Mouse (Mus musculus): ENCODE data around the gene Gm5129.
A peak's percentile ranks its signal among the peaks of the same experiment; 100 is the strongest.
"Not testable (repeated sequence)": the region's sequence is repeated elsewhere in the genome, so short reads cannot be mapped to it uniquely, and the experiment has no call there.

Gm5129 gene

DNA sequence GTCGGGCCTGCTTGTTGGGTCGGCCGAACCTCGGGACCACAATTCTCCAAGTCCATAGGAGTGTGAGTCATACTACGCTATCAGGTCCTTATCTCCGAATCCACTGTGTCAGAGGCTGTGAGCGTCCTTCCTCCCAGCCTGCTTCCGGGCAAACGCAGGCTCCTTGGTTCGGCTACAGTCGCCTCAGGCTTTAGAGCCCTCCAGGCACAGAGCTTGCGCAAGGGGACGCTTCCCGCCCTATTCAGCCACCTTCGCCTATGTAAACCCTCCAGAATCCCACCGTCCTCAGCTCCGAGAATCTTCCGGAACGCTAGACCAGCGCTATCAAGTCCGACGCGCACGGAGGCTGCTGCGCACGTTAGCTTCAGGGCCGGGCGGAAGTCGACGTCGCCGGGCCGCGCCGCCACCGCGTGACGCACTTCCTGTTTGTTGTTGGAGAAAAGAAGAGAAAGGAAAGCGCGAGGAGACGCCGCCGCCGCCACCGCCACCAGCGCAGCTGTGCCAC, at the start of gene Gm5129, which contains the start of gene Dnajb6:
Gm5129 (minus strand) TSS at position 380 of the 505 bp plus-strand sequence.
Dnajb6 (plus strand) TSS at position 132 of the 505 bp plus-strand sequence.
- DNase-seq: peak; percentile 96

DNA sequence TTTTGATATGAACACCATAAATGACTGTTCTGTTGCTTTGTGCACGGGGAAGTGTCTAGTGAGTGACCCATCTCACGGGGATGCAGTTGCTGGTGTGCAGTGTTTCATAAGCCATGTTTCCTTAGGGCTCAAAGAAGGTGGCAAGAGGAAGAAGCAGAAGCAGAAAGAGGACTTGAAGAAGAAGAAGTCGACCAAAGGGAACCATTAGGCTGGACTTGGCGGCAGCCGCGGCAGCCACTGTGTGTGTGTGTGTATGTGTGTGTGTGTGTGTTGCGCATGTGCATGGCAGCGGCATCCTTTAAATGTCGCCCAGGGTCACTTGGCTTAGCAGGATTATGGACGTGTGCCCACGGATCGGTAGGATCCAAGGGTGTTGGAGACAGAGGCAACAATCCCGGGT, 49.2 kb upstream of the Gm5129 start:
- not testable (repeated sequence) for DNase-seq

DNA sequence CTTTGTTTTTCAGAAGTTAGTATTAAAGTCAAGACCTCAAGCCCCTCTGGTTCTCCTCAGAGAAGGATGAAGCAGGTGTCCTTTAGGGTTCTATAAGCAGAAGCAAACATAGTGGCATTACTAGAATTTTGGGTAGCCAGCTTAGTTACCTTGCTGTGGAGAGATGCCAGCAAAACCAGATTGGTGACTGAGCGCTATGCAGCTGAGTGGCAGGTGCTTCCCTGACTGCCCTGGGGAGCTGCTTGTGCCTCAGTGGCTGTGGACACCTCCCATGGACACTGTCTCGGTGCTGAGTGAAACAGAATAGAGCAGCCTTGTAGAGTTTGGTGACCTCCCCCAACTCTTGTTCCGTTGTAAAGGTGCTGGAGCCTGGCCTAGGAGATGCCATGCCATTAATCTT, 46.5 kb upstream of the Gm5129 start:
- DNase-seq: no peak

DNA sequence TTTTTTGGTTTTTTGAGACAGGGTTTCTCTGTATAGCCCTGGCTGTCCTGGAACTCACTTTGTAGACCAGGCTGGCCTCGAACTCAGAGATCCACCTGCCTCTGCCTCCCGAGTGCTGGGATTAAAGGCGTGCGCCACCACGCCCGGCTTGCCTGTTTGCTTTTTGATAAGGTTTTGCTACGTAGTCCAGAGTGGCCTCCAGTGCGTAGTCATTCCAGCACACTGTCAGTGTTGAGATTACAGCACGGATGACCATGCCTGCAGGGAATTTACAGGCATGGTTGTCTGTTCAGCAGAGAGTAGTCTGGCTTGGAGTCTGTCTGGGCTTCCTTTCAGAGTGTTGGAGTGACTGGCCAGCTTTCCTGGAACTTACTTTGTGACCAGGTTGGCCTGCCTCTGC, 44.0 kb upstream of the Gm5129 start:
- not testable (repeated sequence) for DNase-seq

DNA sequence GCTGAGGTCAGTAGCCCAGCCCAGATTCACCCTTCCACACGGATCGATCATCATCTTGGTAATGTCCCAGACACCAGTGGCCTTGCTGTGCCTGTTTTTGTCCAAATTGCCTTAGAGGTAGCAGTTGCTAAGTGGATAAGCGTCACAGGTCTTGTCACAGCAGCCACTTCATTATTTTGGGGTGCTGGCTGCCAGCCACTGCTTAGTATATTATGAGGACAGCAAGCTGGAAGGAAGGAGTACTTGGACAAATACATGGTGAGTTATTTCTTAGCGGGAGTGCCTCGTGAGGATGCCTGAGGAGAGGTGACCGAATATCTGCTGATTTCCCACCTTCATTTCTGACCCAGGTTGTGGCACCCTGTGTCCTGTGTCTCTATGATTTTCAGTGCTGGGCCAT, 42.3 kb upstream of the Gm5129 start:
- no peak for DNase-seq

DNA sequence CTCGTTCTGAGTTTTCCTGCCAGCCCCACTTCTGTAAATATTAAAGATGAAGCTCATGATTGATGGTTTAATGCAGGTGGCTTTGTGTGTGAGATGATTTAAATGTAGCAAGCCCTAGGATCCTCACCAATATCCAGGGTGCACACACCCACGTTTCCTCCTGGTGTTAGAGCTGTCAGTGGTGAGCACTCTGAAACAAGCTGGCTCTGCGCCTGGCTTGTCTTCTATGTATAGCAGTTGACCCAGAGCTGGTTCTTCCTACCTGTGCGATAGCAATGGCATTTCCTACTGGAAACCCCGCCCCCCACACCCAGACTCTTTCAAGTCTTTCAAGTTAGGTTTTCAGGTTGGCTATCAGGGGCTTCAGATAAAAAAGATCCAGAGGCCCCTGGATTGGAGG, 39.7 kb upstream of the Gm5129 start:
- DNase-seq: no peak

DNA sequence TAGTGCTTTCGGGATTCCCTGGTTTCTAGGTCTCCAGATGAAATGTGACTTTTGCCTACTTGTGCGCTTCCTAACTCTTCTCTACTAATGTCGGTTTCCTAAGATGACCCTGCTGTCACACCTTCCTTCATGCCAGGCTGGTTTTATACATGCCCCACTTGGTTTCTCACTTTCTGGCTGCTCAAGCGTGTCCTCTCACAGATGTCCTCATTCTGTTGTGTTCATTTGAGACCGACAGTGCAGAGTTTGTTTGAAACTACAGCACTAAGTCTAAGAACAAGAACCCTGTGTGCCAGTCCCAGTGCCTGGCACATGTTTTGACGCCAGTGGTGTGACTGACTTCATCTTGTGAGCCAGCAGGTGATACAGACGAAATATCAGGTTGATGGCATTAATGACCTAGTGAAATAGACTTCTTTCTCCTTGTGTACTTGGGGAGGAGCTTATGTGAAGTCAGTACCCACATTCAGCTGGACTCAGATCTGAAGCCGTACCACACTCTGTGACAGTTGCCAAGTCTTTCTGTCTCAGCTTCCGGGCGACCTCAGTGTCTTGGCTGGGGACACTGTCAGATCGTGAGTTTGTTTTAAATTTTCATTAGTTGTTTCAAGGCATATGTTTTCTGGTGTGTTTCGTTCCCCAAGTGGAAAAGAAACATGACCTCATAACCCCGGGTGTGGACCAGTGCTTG, 37.9 kb upstream of the Gm5129 start:
- DNase-seq: no peak

DNA sequence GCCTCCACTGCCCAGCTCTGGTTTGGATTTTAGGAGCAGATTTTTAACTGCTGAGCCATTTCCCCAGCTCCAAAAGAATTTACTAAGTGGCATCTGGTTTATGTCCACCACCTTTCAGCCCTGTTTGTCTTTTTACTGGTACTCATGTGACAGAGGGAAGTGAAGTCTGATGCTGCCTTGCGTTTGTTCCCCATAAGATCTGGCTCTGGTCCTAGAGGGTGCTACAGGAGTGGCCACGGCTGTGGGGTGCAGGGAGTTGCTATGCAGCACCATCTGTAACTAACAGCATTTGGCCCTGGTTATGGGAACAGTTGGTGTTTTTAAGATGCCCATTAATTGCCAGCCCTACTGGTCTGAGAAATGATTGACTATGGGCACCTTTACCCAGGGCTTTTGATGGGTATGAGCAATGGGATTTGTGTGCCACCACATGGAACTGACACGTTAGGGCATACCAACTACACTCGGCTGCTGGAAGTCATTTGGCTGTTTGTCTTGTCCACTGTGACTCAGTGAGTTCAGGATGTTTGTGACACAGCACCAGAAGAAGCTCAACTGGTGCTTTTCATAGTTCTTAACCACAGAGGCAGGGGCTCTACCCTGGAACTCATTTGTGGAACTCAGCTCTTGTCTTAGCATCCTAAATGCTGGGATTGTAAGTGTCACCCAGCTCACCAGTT, 37.1 kb upstream of the Gm5129 start:
- peak in 1 of 2 experiments; percentile 18 for DNase-seq

DNA sequence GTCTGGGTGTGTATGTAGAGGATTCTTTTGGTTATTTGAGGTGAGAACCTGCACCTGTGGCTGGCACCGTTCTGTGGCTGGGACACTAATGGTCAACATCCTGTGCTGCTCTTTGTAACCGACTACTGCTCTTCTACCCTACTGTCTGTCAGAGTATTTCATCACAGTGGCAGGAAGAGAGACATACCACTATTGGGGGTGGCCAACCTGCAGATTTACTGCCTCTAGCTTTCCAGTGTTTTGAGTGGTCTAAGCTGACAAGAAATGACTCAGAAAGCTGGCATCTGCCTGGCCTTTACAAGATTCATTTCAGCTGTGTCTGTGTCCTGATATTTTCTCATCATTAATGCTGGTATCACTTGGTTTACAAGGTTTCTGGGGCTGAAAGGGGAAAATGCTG, 36.3 kb upstream of the Gm5129 start:
- DNase-seq: no peak

DNA sequence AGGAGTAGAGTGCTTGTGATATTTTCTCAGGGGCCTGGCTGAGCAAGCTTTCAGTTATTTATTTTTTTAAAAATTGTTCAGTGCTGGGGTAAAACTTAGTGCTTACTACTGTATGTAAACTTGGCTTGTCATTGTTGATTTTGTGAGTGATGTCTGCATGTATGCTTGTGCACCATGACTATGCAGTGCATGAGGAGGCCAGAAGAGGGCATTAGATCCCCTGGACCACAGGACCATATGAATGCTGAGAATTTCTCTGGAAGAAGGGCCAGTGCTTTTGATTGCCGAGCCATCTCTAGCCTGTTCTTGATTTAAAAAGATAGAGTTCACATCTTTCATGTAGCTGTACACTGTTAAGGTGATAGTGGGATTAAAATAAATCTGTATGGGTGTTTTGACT, 35.2 kb upstream of the Gm5129 start:
- no peak for DNase-seq

DNA sequence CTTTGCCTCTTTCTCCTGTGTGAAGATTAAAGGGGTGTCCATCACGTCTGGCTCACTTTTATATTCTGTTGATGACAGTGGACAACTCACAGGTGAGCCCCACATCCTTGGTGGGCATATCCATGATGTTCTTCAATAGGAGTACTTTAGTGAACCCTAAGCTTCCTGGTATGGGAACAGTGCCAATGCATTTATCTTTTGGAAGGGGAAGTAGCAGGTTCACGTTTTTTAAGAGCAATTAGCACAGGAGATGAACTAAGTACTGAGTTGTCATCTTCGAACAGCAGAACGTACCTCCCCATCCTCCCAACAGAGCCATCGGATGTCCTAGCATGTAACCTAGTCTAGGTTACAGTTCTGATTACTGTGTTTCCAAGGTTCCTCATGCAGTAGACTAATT, 23.6 kb upstream of the Gm5129 start:
- DNase-seq: no peak

DNA sequence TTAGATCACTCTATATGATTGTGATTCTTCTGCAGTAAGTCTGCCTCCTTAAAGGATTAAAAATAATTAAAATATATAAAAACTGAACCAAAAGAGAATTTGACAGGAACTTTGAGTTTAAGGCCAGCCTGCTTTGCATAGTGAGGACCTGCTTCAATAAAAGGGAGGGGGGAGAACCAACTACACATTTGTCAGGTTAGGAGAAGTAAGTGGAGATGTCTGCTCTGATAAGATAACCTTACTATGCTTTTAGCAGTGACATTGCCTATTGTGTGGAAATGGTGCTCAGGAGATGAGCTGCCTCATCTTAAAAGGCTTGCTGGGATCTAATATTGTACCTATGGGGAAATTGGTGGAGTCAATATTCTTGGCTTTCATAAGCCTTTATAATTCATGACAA, 17.2 kb upstream of the Gm5129 start:
- DNase-seq: no peak

DNA sequence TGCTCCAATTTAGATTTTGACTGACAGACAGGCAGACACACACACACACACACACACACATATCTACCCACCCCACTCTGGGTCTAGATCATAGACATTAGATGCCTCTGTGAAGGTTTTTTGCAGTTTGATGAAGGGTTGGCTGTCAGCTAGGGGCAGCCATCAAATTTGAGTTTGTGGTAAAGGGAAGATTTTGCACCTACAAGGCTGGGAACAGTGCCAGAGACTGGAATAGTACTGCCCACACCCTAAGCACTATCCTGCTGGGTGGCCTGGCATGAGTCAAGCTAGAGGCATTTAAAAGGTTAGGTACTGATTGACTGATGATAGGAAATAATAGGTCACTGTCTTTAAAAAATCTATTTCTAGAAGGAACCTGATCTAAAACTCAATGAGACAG, 15.6 kb upstream of the Gm5129 start:
- DNase-seq: no peak

DNA sequence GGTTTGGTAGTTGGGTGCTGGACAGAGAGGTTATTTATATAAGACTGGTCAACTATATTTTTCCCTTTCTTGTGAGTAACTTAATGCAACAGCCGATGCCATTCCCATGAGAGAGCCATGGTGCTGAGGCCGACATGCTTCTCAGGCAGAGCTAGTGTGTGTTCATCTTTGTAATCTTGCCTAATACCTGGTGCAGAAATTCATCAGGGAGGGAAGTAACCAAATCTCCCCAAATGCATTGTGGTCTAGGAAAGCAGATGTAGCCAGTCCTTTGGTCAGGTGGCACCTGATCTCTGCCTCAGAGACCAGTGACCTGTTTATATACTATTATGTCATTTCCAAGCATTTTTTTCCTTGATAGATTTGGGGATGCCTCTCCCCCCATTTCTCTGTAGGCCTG, 11.9 kb upstream of the Gm5129 start:
- DNase-seq: no peak

DNA sequence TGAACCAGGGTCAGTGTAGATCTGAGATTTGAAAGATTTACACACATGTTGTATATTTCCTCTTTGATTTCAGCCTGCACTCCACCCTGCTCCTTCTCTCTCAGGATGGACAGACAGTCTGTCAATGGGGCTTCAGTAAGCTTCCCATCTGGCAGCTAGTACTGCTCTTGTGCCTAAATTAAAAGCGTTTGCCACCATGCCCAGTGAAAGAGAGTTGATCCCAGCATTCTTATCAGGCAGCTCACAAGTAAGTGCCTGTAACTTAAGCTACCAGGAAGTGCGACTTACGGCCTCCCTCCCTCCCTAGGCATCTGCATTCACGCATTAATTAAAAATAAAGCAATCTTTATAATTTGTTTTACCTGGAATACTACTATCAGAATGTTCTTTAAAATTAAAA, 5.4 kb upstream of the Gm5129 start:
- no peak for DNase-seq

DNA sequence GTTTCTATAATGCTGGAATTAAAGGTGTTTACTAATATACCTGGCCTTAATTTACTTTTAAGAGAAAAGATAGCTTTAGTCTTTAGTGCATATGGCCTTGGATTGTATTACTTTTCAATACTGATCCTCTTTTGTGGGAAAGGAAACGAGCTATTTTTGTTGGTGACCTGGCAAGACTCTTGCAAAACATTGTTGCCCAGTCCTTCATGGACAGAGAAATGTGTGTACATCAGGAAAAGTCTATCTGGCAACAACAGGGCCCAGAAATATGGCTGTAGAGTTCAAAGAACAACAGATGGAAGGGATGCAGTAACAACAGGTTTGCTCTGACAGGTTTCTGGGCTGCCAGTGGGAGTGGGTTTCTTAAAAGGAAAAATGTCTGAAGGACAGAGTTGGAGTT, 4.9 kb upstream of the Gm5129 start:
- no peak for DNase-seq

DNA sequence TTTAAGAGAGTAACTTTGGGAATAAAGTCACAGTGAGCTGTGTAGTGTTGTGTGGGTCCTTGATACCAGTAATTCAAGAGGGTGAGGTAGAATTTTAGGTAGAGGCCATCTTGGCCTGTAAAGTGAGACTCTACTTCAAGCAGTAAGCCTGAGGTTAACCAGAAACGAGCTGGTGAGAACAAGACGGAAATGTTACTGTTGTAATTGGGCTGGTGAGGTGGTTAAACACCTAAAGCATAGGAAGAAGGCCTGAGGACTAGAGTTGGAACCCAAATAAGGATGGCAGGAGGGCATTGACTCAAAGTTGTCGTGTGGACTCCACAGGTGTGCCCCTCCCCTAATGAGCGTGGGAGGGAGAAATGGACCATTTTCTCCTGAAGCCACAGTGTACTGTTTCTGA, 2.3 kb upstream of the Gm5129 start:
- DNase-seq: no peak

DNA sequence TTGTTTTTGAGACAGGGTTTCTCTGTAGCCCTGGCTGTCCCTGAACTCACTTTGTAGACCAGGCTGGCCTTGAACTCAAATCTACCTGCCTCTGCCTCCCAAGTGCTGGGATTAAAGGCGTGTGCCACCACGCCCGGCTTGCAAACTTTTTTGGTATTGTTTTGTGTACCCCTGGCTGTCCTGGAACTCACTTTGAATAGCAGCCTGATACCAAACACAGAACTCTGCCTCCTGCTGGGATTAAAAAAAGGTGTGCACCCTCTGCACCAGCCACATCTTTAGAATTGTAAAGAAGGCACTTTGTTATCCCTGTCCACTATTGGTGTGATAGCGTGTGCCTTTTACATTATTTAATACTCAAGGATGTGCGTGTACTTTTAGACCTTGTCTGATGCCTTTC, 1.7 kb upstream of the Gm5129 start:
- DNase-seq: no peak

DNA sequence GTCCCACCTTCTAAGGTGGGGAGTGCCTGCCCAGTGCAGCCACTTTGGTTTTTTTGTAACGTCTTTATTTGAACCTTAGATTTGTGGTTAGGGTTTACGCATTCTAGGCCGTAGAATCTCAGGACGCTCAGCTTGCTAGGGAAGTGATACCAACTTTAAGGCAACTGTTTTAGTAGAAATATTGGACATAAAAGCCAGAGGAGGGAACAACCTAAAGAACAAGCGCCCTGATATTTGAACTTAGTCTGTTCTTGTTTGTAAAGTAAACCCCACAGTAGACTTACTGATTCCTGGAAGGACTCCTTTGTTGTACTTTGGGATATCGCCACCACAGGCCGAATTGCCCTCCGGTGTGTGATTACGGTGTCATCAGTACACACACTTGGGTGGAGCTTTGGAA, 1.2 kb upstream of the Gm5129 start:
- DNase-seq: no peak

DNA sequence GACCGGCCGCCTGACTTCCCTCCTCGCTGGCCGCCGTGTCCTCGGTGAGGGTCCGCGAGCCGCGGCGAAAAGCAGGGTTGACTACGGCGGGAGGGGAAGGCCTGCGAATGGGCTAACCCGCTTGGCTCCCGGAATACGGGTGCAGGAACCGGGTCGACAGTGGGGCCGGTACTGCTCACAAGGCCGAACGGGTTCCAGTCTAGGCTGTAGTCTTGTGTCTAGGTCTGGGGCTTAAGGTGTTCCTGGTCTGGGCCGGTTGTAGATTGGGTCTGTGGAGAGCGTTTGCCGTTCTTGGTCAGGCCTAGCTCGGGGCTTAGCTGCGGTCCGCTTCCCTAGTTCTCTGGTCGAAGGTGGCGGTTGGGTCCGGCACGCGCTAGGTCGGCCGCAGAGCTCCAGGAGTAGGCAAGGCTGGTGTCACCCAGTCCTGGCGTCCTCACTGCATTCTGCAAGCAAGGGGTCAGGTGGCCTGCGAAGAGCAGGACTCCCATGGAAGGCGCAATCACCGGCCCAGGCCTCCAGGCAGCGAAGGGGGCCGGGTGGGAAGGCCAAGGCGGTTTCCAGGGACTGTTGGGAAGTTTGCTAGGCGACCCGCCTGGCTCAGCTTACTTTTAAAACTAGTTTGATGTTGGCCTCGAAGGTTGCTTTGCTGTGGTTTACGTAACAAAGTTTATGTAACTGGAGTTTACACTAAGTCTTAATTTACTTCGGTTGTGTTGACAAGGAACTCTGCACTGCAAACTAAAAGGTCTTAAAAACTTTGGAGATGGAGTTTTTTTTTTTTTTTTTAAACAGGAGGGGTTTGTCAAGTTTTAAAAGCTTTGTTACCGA, 551 bp upstream of the Gm5129 start:
- DNase-seq: peak; percentile 55 to 61

DNA sequence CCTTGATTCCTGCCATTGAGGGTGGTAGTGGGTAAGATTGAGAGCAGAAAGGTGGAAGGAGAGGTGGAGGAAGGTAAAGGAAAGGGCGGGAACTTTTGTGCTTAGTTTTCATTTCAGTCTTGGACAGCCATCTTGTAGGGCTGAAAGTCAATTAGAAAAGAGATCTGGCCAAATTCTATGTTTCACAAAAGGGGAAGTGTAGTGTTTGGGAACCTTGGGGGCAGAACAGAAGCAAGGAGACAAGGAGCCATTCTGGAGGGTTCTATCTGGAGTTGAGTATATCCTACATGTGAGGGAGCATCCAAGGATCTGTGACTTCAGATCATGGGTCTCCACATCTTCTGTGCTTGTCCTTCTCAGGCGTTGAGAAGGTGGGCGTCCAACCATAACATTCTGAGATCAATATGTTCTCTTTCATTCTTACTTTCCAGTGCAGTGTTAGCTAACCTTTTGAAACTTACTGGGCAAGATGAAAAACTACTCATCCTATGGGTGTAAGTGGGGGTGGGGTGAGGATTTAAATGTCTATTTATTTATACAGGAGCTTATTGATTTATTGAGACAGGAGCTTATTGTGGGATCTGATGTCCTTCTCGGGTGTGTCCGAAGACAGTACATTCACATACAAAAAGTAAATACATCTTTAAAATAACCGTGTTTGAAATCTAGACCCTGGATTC, 765 bp downstream of the Gm5129 start:
- DNase-seq: no peak

DNA sequence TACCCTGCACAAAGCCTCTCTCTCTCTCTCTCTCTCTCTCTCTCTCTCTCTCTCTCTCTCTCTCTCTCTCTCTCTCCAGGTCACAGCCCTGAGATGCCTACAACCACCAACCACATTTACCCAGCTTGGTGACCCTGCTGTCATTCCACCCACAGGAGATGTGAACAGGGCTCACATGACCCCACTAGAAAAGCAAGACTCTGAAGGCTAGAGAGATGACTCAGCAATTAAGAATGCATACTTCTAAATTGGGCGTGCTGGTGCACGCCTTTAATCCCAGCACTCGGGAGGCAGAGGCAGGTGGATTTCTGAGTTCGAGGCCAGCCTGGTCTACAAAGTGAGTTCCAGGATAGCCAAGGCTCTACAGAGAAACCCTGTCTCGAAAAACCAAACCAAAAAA, 9.7 kb downstream of the Gm5129 start:
- DNase-seq: not testable (repeated sequence)

DNA sequence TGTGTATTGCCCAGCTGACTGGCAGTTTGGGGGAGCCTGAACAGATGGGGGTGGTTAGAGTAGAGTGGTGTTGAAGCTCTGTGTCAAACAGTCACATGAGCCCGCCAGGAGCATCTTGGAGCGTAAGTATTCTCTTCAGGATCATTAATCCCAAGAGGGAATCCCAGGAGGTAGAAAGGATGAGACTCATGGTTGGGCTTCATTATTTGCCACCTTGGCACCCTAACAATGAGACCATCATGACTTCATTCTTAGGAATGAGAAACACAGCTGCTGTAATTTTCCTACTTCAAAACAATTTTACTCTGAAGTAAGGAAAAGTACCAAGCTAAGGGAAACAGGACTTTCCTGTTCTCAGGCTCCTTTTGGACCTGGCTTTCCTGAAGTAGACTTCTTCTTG, 10.4 kb downstream of the Gm5129 start:
- DNase-seq: no peak

All from lung, adult 18-20 months (tissue).